Mouse (Mus musculus) midbrain, postnatal 0 days (tissue): ENCODE data around the gene Tusc2. TPM values are rescaled to one million over a fixed set of nuclear protein-coding genes. Genes with fewer than 3 reads are reported as not detected.

Source experiments
- ATAC-seq: fragments of 200-750 bp; cut with Nextera tagmentation; 2 replicates; pipeline ENCODE4 v1.8.0; 2017; ENCODE audit warnings: moderate number of reproducible peaks, mild to moderate bottlenecking, moderate TSS enrichment, moderate library complexity; ENCODE audit not compliant: low FRiP score
- DNase-seq: peaks from one replicate; pipeline ENCODE4 v3.0.0-alpha.2; 2015; ENCODE audit warnings: low spot score
- H3K27ac ChIP-seq: fragments of 300-500 bp; sonication (generic); 2 replicates; pipeline ENCODE4 v1.5.1; 2014; ENCODE audit warnings: low read depth, mild to moderate bottlenecking, low read length, mixed read lengths
- H3K27me3 ChIP-seq: fragments of 300-500 bp; sonication (generic); 2 replicates; pipeline ENCODE4 v1.6.1; 2014; ENCODE audit warnings: low read length, control low read depth, mixed read lengths; ENCODE audit not compliant: insufficient read depth
- H3K36me3 ChIP-seq: fragments of 300-500 bp; sonication (generic); 2 replicates; pipeline ENCODE4 v1.6.1; 2014; ENCODE audit warnings: low read length, control low read depth, mixed read lengths; ENCODE audit not compliant: insufficient read depth
- H3K4me1 ChIP-seq: fragments of 300-500 bp; sonication (generic); 2 replicates; pipeline ENCODE4 v1.6.1; 2014; ENCODE audit warnings: mild to moderate bottlenecking, control low read depth, antibody characterized with exemption, low read length, mixed read lengths; ENCODE audit not compliant: insufficient read depth
- H3K4me2 ChIP-seq: fragments of 300-500 bp; sonication (generic); 2 replicates; pipeline ENCODE4 v1.6.1; 2014; ENCODE audit warnings: low read depth, mild to moderate bottlenecking, low read length, mixed read lengths; ENCODE audit not compliant: poor library complexity, severe bottlenecking
- H3K4me3 ChIP-seq: fragments of 300-500 bp; sonication (generic); 2 replicates; pipeline ENCODE4 v1.5.1; 2014; ENCODE audit warnings: low read depth, mild to moderate bottlenecking, low read length, moderate library complexity
- H3K9ac ChIP-seq: fragments of 300-500 bp; sonication (generic); replicated peaks from 2 replicates; pipeline ENCODE4 v1.6.1; 2014; ENCODE audit warnings: mild to moderate bottlenecking, low read length, moderate library complexity, mixed read lengths; ENCODE audit not compliant: poor library complexity, severe bottlenecking
- H3K9me3 ChIP-seq: fragments of 300-500 bp; sonication (generic); 2 replicates; pipeline ENCODE4 v1.6.1; 2016; ENCODE audit warnings: low read length, control low read depth
- CTCF ChIP-seq: IDR thresholded peaks from 2 replicates; pipeline ENCODE4 v1.5.1; 2016; ENCODE audit warnings: antibody characterized with exemption, mild to moderate bottlenecking
- WGBS: fragments of 180-500 bp; shearing (Covaris S2); extraction: QIAGEN DNeasy Blood & Tissue Kit; methylation state at CpG from one replicate; pipeline ENCODE4 v1.1.7; 2014; 5-methylcytosine and 5-hydroxymethylcytosine counted together
- polyA plus RNA-seq: library from polyadenylated mRNA; unstranded; fragments of >200 nt; fragmentation: Nextera tagmentation; extraction: Ambion mirVana; gene quantifications from 2 replicates; pipeline ENCODE4 v1.2.1, GENCODE M21; 2015
- total RNA-seq: library from RNA; depleted of rRNA; stranded (reverse); fragments of >200 nt; gene quantifications from 2 replicates; pipeline ENCODE4 v1.2.3, GENCODE M21; 2014

Tusc2 gene
- total and polyA plus RNA-seq, 2 experiments from 2014 or later: 132 to 142 TPM

DNA sequence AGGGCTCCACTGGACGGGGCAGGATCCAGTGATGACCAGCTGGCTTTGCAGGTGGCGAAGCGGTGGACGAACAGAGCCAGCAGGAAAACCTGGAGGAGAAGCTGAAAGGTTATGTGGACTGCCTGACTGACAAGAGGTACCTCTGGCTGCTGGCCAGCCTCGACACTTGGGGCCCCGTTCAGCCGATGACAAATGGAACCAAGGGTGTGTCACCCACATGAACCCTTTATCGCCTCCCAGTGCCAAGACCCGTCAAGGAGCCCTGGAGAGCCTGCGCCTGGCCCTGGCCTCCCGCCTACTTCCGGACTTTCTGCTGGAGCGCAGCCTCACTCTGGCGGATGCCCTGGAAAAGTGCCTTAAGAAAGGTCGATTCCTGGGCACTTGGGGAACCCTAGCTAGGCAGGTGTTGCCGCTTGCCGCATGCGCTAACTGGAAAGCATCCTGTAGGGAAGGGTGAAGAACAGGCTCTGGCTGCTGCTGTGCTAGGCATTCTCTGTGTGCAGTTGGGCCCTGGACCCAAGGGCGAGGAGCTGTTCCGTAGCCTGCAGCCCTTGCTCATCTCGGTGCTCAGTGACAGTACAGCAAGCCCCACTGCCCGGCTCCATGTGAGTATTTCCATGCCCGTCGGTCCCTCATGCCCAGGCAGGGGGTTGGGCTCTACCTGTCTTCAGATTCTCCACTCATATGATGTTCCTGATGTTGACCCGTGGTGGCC is 27.2 kb downstream of the Tusc2 start:
- no peak for ATAC-seq
- Histone ChIP-seq H3K9ac (no peak overlapping the region), H3K4me1 (peaks cover 11% of the 10 kb centered on the region; the same call in 1 of the 2 replicates), H3K27me3 (no peaks in the 10 kb centered on the region), H3K36me3 (peaks cover 33% of the 10 kb centered on the region), H3K27ac (no peak overlapping the region), H3K9me3 (no peaks in the 10 kb centered on the region), H3K4me2 (no peak overlapping the region), H3K4me3 (no peak overlapping the region)
- 92% methylated on average over 25 of the region's 25 CpGs for WGBS
- no peak for DNase-seq
- TF ChIP-seq CTCF: no peak

GRCm38 (mm10) chr9:107590773-107591060 is 27.7 kb downstream of the Tusc2 start:
- H3K9ac ChIP-seq: no peak overlapping the region
- H3K36me3 ChIP-seq: peaks cover 33% of the 10 kb centered on the region
- DNase-seq (no peak), ATAC-seq (no peak)
- H3K9me3 ChIP-seq: no peaks in the 10 kb centered on the region
- WGBS: 85% methylated on average over 4 of the region's 6 CpGs
- no peak for TF ChIP-seq CTCF
- no peaks in the 10 kb centered on the region for H3K27me3 ChIP-seq
- H3K27ac ChIP-seq: no peak overlapping the region
- H3K4me1 ChIP-seq: peaks cover 11% of the 10 kb centered on the region; the same call in 1 of the 2 replicates
- no peak overlapping the region for H3K4me2 ChIP-seq
- no peak overlapping the region for H3K4me3 ChIP-seq

- Histone ChIP-seq H3K4me1 (peaks cover 7% of the 10 kb centered on the region; the same call in 1 of the 2 replicates), H3K4me2 (no peak overlapping the region), H3K27me3 (no peaks in the 10 kb centered on the region), H3K9me3 (no peaks in the 10 kb centered on the region), H3K4me3 (no peak overlapping the region), H3K27ac (no peak overlapping the region), H3K9ac (no peak overlapping the region), H3K36me3 (peaks cover 33% of the 10 kb centered on the region)
- no peak for ATAC-seq
- TF ChIP-seq CTCF: no peak
- 71% methylated on average over 11 of the region's 11 CpGs for WGBS
- peak; percentile 64 for DNase-seq
Measured at GRCm38 (mm10) chr9:107593101-107593976, 30.3 kb downstream of the Tusc2 start.

GRCm38 (mm10) chr9:107594281-107595062 is 31.4 kb downstream of the Tusc2 start:
- Histone ChIP-seq H3K27me3 (no peaks in the 10 kb centered on the region), H3K4me2 (no peak overlapping the region), H3K9me3 (no peaks in the 10 kb centered on the region), H3K4me3 (no peak overlapping the region), H3K9ac (no peak overlapping the region), H3K36me3 (peaks cover 33% of the 10 kb centered on the region), H3K27ac (no peak overlapping the region), H3K4me1 (no peaks in the 10 kb centered on the region)
- WGBS: 76% methylated on average over 8 of the region's 8 CpGs
- ATAC-seq (no peak), DNase-seq (no peak)
- TF ChIP-seq CTCF: no peak

DNA sequence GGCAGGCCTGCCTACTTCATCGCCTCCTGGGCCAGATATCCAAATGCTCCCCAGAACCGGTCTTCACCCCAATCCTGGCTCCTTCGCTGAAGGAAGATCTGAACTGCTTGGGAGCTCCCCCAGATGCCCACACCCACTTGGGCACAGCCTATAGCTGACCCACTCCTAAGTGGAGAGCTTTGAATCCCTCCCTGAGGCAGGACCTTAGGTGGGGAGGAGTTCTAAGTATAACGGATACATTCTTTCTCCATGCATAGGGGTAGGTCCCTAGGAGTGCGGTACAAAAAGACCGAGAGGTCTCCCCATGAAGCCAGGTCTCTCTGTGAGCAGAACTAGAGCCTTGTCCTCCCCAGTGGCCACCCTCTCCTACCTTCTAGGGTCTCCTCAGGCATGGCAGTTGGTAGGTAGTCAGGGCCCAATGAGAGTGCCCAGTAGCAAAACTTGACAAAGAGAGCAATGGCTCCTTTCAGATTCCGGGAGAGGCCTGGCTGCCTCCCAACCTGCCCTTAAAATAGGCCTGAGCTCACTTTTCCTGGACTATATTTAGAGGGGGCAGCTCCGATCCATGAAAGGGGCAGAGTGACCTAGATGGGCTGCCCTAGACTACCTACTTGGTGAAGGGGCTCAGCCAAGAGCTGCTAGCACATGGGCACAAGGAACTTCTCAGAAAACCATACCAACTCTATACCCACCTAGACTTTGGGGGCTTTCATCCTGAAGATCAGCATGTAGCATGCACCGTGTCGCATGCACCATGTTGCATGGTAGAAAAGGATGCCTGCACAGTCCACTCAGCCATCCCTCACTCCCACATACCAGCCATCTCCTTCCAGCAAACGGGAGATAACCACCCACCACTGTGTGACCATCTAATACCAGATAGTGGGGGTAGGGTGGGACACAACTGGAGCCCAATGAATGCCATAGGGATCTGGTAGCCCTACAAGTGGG is 33.8 kb downstream of the Tusc2 start:
- H3K27me3 ChIP-seq: no peaks in the 10 kb centered on the region
- TF ChIP-seq CTCF: no peak
- H3K4me1 ChIP-seq: no peaks in the 10 kb centered on the region
- no peak overlapping the region for H3K4me2 ChIP-seq
- peaks cover 13% of the 10 kb centered on the region for H3K36me3 ChIP-seq
- DNase-seq: no peak
- H3K9ac ChIP-seq: no peak overlapping the region
- no peaks in the 10 kb centered on the region for H3K9me3 ChIP-seq
- H3K27ac ChIP-seq: peak overlapping the region; percentile 18; the same call in 1 of the 2 replicates
- ATAC-seq: no peak
- 91% methylated on average over 11 of the region's 11 CpGs for WGBS
- H3K4me3 ChIP-seq: no peak overlapping the region
